Mouse (Mus musculus) heart, adult 2 months (tissue): ENCODE results near the gene Aqr. TPM values are rescaled to one million over a fixed set of nuclear protein-coding genes. Genes with fewer than 3 reads are reported as not detected.
A peak's percentile ranks its signal among the peaks of the same experiment; 100 is the strongest.

Experiments used
- DNase-seq, 2 experiments: peaks; one replicate each; pipeline ENCODE4 v3.0.0; 2021
- H3K27ac ChIP-seq: fragments of 200-600 bp; 2 replicates; pipeline ENCODE4 v1.8.1; 2022
- H3K27me3 ChIP-seq: fragments of 200-500 bp; 2 replicates; pipeline ENCODE4 v1.6.1; 2012; ENCODE audit warnings: mild to moderate bottlenecking, low read length, inconsistent platforms, mixed read lengths; ENCODE audit not compliant: control insufficient read depth, insufficient read depth
- H3K36me3 ChIP-seq: fragments of 200-500 bp; 2 replicates; pipeline ENCODE4 v1.6.1; 2012; ENCODE audit warnings: low read length, inconsistent platforms; ENCODE audit not compliant: control insufficient read depth, insufficient read depth
- H3K4me1 ChIP-seq: fragments of 200-500 bp; 2 replicates; pipeline ENCODE4 v1.6.1; 2011; ENCODE audit warnings: low read length; ENCODE audit not compliant: control insufficient read depth, insufficient read depth
- H3K4me3 ChIP-seq: fragments of 200-600 bp; 2 replicates; pipeline ENCODE4 v1.8.1; 2022
- H3K79me2 ChIP-seq: fragments of 200-500 bp; replicated peaks from 2 replicates; pipeline ENCODE4 v1.6.1; 2012; ENCODE audit warnings: mild to moderate bottlenecking, inconsistent platforms, low read length, moderate library complexity, mixed read lengths; ENCODE audit not compliant: control insufficient read depth, insufficient read depth
- H3K9ac ChIP-seq: fragments of 200-500 bp; 2 replicates; pipeline ENCODE4 v1.6.1; 2012; ENCODE audit warnings: low read depth, mild to moderate bottlenecking, control low read depth, inconsistent platforms, low read length, mixed read lengths
- CTCF ChIP-seq: fragments of 200-600 bp; IDR thresholded peaks from 2 replicates; pipeline ENCODE4 v1.8.1; 2022; ENCODE audit warnings: antibody characterized with exemption, mild to moderate bottlenecking, moderate library complexity
- EP300 ChIP-seq: fragments of 200-500 bp; IDR thresholded peaks from 2 replicates; pipeline ENCODE4 v1.6.1; 2011; ENCODE audit warnings: low read depth, low read length, control low read depth; ENCODE audit not compliant: insufficient read depth
- POLR2A ChIP-seq: fragments of 200-500 bp; IDR thresholded peaks from 2 replicates; pipeline ENCODE4 v1.6.1; 2011; ENCODE audit warnings: mild to moderate bottlenecking, low read depth, low read length, control low read depth; ENCODE audit not compliant: insufficient read depth
- WGBS: fragments of 180-500 bp; shearing (Covaris S2); methylation state at CpG from one replicate; pipeline ENCODE4 v1.1.7; 2018; 5-methylcytosine and 5-hydroxymethylcytosine counted together
- intact Hi-C: fragments of 180-260 bp; cut with DNase I; formaldehyde crosslinking; loops from one replicate; pipeline ENCODE4 v1.15.1; 2025
- polyA plus RNA-seq: library from polyadenylated mRNA; depleted of rRNA; stranded (reverse); fragments of >200 nt; gene quantifications from 2 replicates; pipeline ENCODE4 v1.2.3, GENCODE M21; 2012
- total RNA-seq, 2 experiments: library from RNA; stranded (reverse); gene quantifications; 2 replicates each; pipeline ENCODE4 v1.2.3; 2021

The Aqr gene
- total and polyA plus RNA-seq, 3 experiments, result 10.3 to 17.7 (median 17.6) TPM

- H3K27ac ChIP-seq, result no peak overlapping the region
These were observed 97.0 kb downstream of the Aqr start for GRCm38 (mm10) chr2:114089862-114090261.

DNA sequence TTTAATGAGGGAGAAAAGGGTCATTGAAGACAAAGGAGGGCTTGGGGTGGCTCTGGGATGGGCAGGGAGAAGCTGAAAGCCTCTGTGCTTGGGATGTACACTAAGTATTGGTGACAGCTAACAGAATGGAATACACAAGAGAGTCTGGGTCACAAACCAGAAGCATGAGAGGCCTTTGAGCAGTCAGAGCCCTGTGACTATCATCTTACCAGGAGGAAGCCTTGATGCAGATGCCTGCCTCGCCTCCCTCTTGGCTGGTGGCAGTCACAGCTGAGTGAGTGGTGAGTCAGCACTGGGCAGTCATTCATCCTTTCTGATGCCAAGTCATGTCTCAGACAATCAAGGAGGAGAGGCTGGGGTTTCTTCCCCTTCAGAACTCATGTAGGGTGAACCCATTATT is 99.6 kb downstream of the Aqr start:
- WGBS, result 44% methylated on average over 1 of the region's 1 CpGs
- DNase-seq, result peak in 1 of 2 experiments; percentile 33
- intact Hi-C loops, result no loop called here

More at GRCm38 (mm10) chr2:114089862-114090261, 97.0 kb downstream of the Aqr start:
- DNase-seq, result no peak
- 81% methylated on average over 3 of the region's 3 CpGs for WGBS
- intact Hi-C loops, result no loop called here
- Histone ChIP-seq H3K79me2 (no peaks in the 10 kb centered on the region), H3K36me3 (no peaks in the 10 kb centered on the region), H3K9ac (no peak overlapping the region), H3K4me1 (peaks cover 2% of the 10 kb centered on the region), H3K4me3 (no peak overlapping the region), H3K27me3 (no peaks in the 10 kb centered on the region)
- TF ChIP-seq POLR2A, result no peak
- TF ChIP-seq EP300, result no peak
- no peak for TF ChIP-seq CTCF

GRCm38 (mm10) chr2:114071876-114072275 is 114.9 kb downstream of the Aqr start:
- no peak for DNase-seq
- H3K79me2 ChIP-seq, result no peaks in the 10 kb centered on the region
- H3K27me3 ChIP-seq, result no peaks in the 10 kb centered on the region
- H3K36me3 ChIP-seq, result peaks cover 4% of the 10 kb centered on the region
- H3K9ac ChIP-seq, result no peak overlapping the region
- H3K4me1 ChIP-seq, result peaks cover 1% of the 10 kb centered on the region
- no peak for TF ChIP-seq EP300
- no peak for TF ChIP-seq CTCF
- TF ChIP-seq POLR2A, result no peak
- no peak overlapping the region for H3K4me3 ChIP-seq
- WGBS, result 35% methylated on average over 2 of the region's 2 CpGs
- intact Hi-C loops, result no loop called here
- peak overlapping the region; percentile 71 for H3K27ac ChIP-seq

More for the DNA sequence above, 99.6 kb downstream of the Aqr start:
- peaks cover 2% of the 10 kb centered on the region for H3K4me1 ChIP-seq
- no peak overlapping the region for H3K4me3 ChIP-seq
- TF ChIP-seq CTCF, result no peak
- no peak overlapping the region for H3K27ac ChIP-seq
- no peak overlapping the region for H3K9ac ChIP-seq
- H3K36me3 ChIP-seq, result no peaks in the 10 kb centered on the region
- no peaks in the 10 kb centered on the region for H3K27me3 ChIP-seq
- H3K79me2 ChIP-seq, result no peaks in the 10 kb centered on the region

DNA sequence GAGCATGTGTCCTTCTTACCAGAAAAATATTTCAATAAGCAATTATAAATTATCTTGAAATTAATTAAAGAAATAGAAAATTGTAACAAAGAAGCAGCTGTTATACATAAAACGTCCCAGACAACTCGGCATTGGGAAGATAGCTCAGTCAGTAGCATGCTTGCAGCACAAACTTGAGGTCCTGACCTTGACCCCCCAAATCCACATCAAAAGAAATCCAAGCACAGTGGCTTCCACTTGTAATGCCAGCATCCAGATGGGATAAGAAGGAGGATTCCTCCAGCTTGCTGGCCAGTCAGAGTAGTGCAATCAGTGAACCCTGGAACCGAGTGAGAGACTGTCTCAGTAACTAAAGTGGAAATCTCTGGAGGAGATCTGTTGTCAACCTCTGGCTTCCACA is 120.6 kb downstream of the Aqr start:
- H3K9ac ChIP-seq, result no peak overlapping the region
- no peak overlapping the region for H3K4me3 ChIP-seq
- peaks cover 3% of the 10 kb centered on the region for H3K4me1 ChIP-seq
- H3K36me3 ChIP-seq, result peaks cover 11% of the 10 kb centered on the region
- intact Hi-C loops, result no loop called here
- H3K79me2 ChIP-seq, result no peaks in the 10 kb centered on the region
- no peaks in the 10 kb centered on the region for H3K27me3 ChIP-seq
- TF ChIP-seq CTCF (no peak), EP300 (no peak), POLR2A (no peak)
- 67% methylated on average over 3 of the region's 3 CpGs for WGBS
- no peak overlapping the region for H3K27ac ChIP-seq
- no peak for DNase-seq

GRCm38 (mm10) chr2:114064004-114064403 is 122.8 kb downstream of the Aqr start:
- Histone ChIP-seq H3K9ac (no peak overlapping the region), H3K36me3 (peaks cover 23% of the 10 kb centered on the region), H3K79me2 (no peaks in the 10 kb centered on the region), H3K4me1 (peaks cover 1% of the 10 kb centered on the region; the same call in 1 of the 2 replicates), H3K27me3 (no peaks in the 10 kb centered on the region), H3K4me3 (no peak overlapping the region), H3K27ac (no peak overlapping the region)
- 59% methylated on average over 2 of the region's 2 CpGs for WGBS
- DNase-seq, result no peak
- TF ChIP-seq POLR2A (no peak), EP300 (no peak), CTCF (no peak)
- intact Hi-C loops, result no loop called here

DNA sequence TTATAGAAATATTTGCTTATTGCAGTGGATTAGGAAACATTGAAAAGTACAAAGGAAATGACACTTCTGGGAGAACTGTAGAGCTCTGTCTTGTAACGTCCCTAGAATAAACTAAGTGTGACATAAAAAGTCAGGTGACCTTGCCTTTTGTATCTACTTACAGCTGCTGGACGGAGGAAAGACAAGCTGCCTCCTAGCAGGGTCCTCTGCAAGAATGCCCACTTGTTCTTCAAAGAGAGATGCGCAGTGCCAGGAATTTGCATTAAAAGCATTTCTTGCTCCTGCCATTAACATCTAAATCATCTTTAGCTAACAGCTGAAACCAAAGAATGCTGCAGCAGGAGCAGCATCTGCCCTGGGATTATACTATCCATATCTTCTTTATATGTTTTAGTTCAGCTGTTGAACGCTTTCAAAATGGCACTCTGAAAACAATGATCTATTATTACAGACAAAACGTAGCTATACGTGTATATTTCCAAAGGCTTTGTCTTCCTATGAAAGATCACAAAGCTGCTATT is 126.7 kb downstream of the Aqr start:
- DNase-seq, result no peak
- Histone ChIP-seq H3K27me3 (no peaks in the 10 kb centered on the region), H3K4me3 (no peak overlapping the region), H3K9ac (no peak overlapping the region), H3K27ac (no peak overlapping the region; the same call in 1 of the 2 replicates), H3K36me3 (peaks cover 31% of the 10 kb centered on the region), H3K4me1 (peaks cover 1% of the 10 kb centered on the region; the same call in 1 of the 2 replicates), H3K79me2 (no peaks in the 10 kb centered on the region)
- intact Hi-C loops, result no loop called here
- 43% methylated on average over 6 of the region's 6 CpGs for WGBS
- no peak for TF ChIP-seq EP300
- no peak for TF ChIP-seq CTCF
- TF ChIP-seq POLR2A, result no peak
